Mouse (Mus musculus) cortical plate, adult 2 months (tissue): ENCODE measurements around the gene Soat1.

Experiments used
- CTCF ChIP-seq: fragments of 200-500 bp; IDR thresholded peaks from 2 replicates; pipeline ENCODE4 v1.5.1; 2011; ENCODE audit warnings: mild to moderate bottlenecking, control low read depth, low read length; ENCODE audit not compliant: insufficient read depth; ENCODE audit errors: extremely low read depth
- POLR2A ChIP-seq: fragments of 200-500 bp; IDR thresholded peaks from 2 replicates; pipeline ENCODE4 v1.6.1; 2011; ENCODE audit warnings: mild to moderate bottlenecking, low read length, control low read depth; ENCODE audit not compliant: insufficient read depth; ENCODE audit errors: extremely low read depth

DNA sequence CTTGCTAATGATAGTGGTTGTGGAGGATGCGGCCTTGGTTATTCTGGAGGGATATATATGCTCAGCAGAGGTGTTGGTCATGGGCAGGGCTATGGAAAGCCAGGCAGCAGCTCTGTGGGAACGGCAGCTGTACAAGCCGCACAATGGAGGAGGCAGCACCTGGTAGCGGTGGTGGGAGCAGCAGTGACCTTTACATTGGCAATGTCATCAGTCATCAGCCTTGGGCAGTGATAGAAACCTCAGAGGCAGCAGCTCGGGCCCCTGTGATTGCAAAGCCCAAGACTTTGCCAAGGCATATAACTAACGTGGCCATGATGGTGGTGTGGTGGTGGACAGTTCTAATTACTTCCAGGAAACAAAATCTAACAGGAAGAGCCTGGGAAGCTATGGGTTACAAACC, 50.6 kb downstream of the Soat1 start:
- TF ChIP-seq CTCF (no peak), POLR2A (no peak)
